Mouse (Mus musculus) spleen, postnatal 36 days (tissue): ENCODE measurements at regions not wholly inside any gene's neighbourhood (a gene's known extent, or its start where the extent isn't known, plus 50 kb on each side); places are given as distances from the start of the nearest gene placed in this dataset.

ENCODE experiments used
- DNase-seq, 2 experiments: peaks; one replicate each; pipeline ENCODE4 v3.0.0; 2022; ENCODE audit warnings: low spot score in 2 of 2, mixed read lengths in 1 of 2

GRCm38 (mm10) chr9:83273361-83273975, 127.0 kb upstream of the Hmgn3 start:
- no peak for DNase-seq

GRCm38 (mm10) chr9:83265736-83266135, 119.3 kb upstream of the Hmgn3 start:
- no peak for DNase-seq

- DNase-seq = no peak
These were observed 113.0 kb upstream of the Hmgn3 start for GRCm38 (mm10) chr9:83259511-83259910.

- no peak for DNase-seq
These were observed 112.5 kb upstream of the Hmgn3 start for GRCm38 (mm10) chr9:83258986-83259385.

GRCm38 (mm10) chr9:83258476-83258875, 112.0 kb upstream of the Hmgn3 start:
- DNase-seq = no peak

- DNase-seq = no peak
These were observed 107.9 kb upstream of the Hmgn3 start for GRCm38 (mm10) chr9:83254356-83254755.

- no peak for DNase-seq
These were observed 107.3 kb upstream of the Hmgn3 start for GRCm38 (mm10) chr9:83253789-83254188.

GRCm38 (mm10) chr9:83251793-83252192, 105.3 kb upstream of the Hmgn3 start:
- DNase-seq = no peak

GRCm38 (mm10) chr9:83249871-83250270, 103.4 kb upstream of the Hmgn3 start:
- no peak for DNase-seq

GRCm38 (mm10) chr9:83248164-83248730, 101.8 kb upstream of the Hmgn3 start:
- DNase-seq = no peak

GRCm38 (mm10) chr9:83247066-83247668, 100.7 kb upstream of the Hmgn3 start:
- no peak for DNase-seq

GRCm38 (mm10) chr9:83241119-83241518, 94.6 kb upstream of the Hmgn3 start:
- no peak for DNase-seq

GRCm38 (mm10) chr9:83239097-83239496, 92.6 kb upstream of the Hmgn3 start:
- DNase-seq = no peak

- DNase-seq = no peak
These were observed 75.4 kb upstream of the Hmgn3 start for GRCm38 (mm10) chr9:83221866-83222265.

- no peak for DNase-seq
These were observed 56.1 kb upstream of the Hmgn3 start for GRCm38 (mm10) chr9:83202583-83202982.

GRCm38 (mm10) chr9:83199771-83200170, 53.3 kb upstream of the Hmgn3 start:
- DNase-seq = no peak

GRCm38 (mm10) chr9:83199176-83199575, 52.7 kb upstream of the Hmgn3 start:
- no peak for DNase-seq

- DNase-seq = no peak
These were observed 50.5 kb upstream of the Hmgn3 start for GRCm38 (mm10) chr9:83197013-83197412.
